ENCODE assay signal across 7 mouse cellular contexts in the genomic region with DNA sequence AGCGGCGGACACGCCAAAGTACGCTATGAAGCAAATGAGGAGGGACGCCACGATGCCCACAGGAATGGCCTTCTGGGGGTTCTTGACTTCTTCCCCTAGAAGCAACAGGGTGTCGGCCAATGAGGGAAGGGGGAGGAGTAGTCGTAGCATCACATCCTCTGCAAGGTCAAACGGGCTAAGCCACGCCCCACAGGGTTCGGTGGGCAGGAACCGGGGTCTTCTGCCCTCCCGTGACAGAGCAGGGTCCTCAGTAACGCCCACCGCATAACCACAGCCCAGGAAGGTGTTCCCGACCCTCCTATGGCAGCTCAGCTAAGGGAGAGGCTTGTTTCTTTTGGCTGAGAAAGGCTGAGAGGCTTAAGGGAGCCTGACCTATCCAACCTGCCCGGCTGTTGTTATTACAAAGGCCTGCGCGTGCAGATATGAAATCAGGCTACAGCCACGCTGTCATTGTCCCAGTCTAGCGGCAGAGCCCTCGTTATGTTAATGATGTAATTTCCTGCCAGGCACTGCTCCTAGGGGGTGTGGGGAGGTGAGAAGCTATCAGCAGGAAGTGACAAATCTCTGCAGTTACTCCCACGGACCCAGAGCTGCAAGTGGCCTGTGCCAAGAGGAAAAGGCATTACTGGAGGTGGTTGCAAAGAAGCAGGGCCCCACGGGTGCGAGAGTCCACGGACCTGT. TPM values are rescaled to one million over a fixed set of nuclear protein-coding genes. Genes with fewer than 3 reads are reported as not detected.
DNase-seq lines count a peak whose midpoint lies in the region; ATAC-seq and TF ChIP-seq lines count a peak whose summit lies in the region.

No protein-coding gene starts in this region.

- no peak overlapping the region for H3K4me3 ChIP-seq in MEL (ENCODE audit: control insufficient read depth in 1 of 2, insufficient read depth in 1 of 2, low read depth in 2 of 2, low read length in 2 of 2)
- H3K4me3 ChIP-seq in brown adipose tissue, adult 24 weeks (ENCODE audit: insufficient read depth, low read depth, low read length) = peak overlapping the region; percentile 54
- peak overlapping the region; percentile 29 for H3K4me3 ChIP-seq in kidney, adult 2 months (ENCODE audit: insufficient read depth, low read depth, low read length)
- H3K4me3 ChIP-seq in liver, embryonic 13.5 days (replicated peaks) = no peak overlapping the region

- no peaks in the 10 kb centered on the region for H3K9me3 ChIP-seq in MEL (replicated peaks; ENCODE audit: insufficient read depth, low read length)
- no peaks in the 10 kb centered on the region for H3K9me3 ChIP-seq in liver, embryonic 13.5 days (replicated peaks)

- no peak overlapping the region; the same call in 1 of the 2 replicates for H3K4me2 ChIP-seq in liver, embryonic 13.5 days

- peak; percentile 65 to 78 for TF ChIP-seq EP300 in MEL (IDR thresholded peaks at IDR 0.05; ENCODE audit: low read depth in 1 of 2, low read length in 2 of 2)

- peak; percentile 77 for DNase-seq in MEL (ENCODE audit: low read depth, low spot score)
- peak; percentile 80 to 89 for DNase-seq in heart, adult 9 months (ENCODE audit: low spot score in 2 of 2)
- DNase-seq in kidney, adult 2 months = peak; percentile 71
- DNase-seq in liver, embryonic 13.5 days = peak; percentile 37
- peak; percentile 87 for DNase-seq in naive thymus-derived CD4-positive, alpha-beta T cell, adult 2 months (ENCODE audit: low read depth)
- DNase-seq in gastrocnemius, adult 18-20 months (ENCODE audit: low spot score) = no peak

- 30% methylated on average over 26 of the region's 26 CpGs for WGBS in kidney, adult 2 months
- 38% methylated on average over 26 of the region's 26 CpGs for WGBS in liver, embryonic 13.5 days (ENCODE audit: insufficient replicate concordance)

- TF ChIP-seq CTCF in MEL (IDR thresholded peaks at IDR 0.05 in 2 of 3, conservative IDR thresholded peaks at IDR 0.05 in 1 of 3; ENCODE audit: control insufficient read depth in 1 of 3, insufficient read depth in 1 of 3, low read depth in 2 of 3, low read length in 3 of 3, poor library complexity in 1 of 3, severe bottlenecking in 1 of 3) = no peak
- TF ChIP-seq CTCF in kidney, adult 2 months (conservative IDR thresholded peaks at IDR 0.05; ENCODE audit: insufficient read depth, insufficient read length, low read depth, low read length) = no peak

- no peak overlapping the region for H3K27ac ChIP-seq in MEL (ENCODE audit: control insufficient read depth, low read depth, low read length)
- peak overlapping the region; percentile 99 for H3K27ac ChIP-seq in brown adipose tissue, adult 24 weeks (replicated peaks; ENCODE audit: low read depth, low read length)
- peak overlapping the region; percentile 46; the same call in 1 of the 2 replicates for H3K27ac ChIP-seq in kidney, adult 2 months (ENCODE audit: insufficient read depth, low read depth, low read length)
- no peak overlapping the region; the same call in 1 of the 2 replicates for H3K27ac ChIP-seq in liver, embryonic 13.5 days

- H3K27me3 ChIP-seq in MEL (ENCODE audit: control insufficient read depth in 1 of 2, insufficient read depth in 2 of 2, low read length in 2 of 2) = no peaks in the 10 kb centered on the region
- no peaks in the 10 kb centered on the region for H3K27me3 ChIP-seq in kidney, adult 2 months (replicated peaks; ENCODE audit: control insufficient read depth, insufficient read depth, low read length)
- H3K27me3 ChIP-seq in liver, embryonic 13.5 days = no peaks in the 10 kb centered on the region

- no peak for TF ChIP-seq RAD21 in MEL (IDR thresholded peaks at IDR 0.05; ENCODE audit: low read depth, low read length)

- H3K9ac ChIP-seq in MEL (ENCODE audit: control insufficient read depth, low read depth, low read length, poor library complexity, severe bottlenecking) = no peak overlapping the region
- no peak overlapping the region for H3K9ac ChIP-seq in liver, embryonic 13.5 days

- H3K4me1 ChIP-seq in MEL (ENCODE audit: control insufficient read depth in 1 of 2, insufficient read depth in 2 of 2, low read length in 2 of 2) = no peaks in the 10 kb centered on the region
- no peaks in the 10 kb centered on the region for H3K4me1 ChIP-seq in brown adipose tissue, adult 24 weeks (ENCODE audit: control insufficient read depth, insufficient read depth, insufficient read length, low read length)
- H3K4me1 ChIP-seq in kidney, adult 2 months (ENCODE audit: control insufficient read depth, insufficient read depth, low read length) = no peaks in the 10 kb centered on the region
- H3K4me1 ChIP-seq in liver, embryonic 13.5 days (replicated peaks) = peaks cover 8% of the 10 kb centered on the region; the same call in 1 of the 2 replicates

- ATAC-seq in liver, embryonic 13.5 days (ENCODE audit: low read depth) = peak; percentile 78

- H3K79me2 ChIP-seq in MEL (ENCODE audit: control insufficient read depth, insufficient read depth, low read length, poor library complexity) = no peaks in the 10 kb centered on the region

- TF ChIP-seq POLR2A in MEL (IDR thresholded peaks at IDR 0.05; ENCODE audit: control insufficient read depth in 1 of 2, insufficient read depth in 1 of 2, low read depth in 1 of 2, low read length in 2 of 2, poor library complexity in 1 of 2) = no peak
- no peak for TF ChIP-seq POLR2A in kidney, adult 2 months (IDR thresholded peaks at IDR 0.05; ENCODE audit: low read depth, low read length)

- H3K36me3 ChIP-seq in MEL (ENCODE audit: control insufficient read depth in 1 of 2, insufficient read depth in 2 of 2, low read length in 2 of 2) = peaks cover 4 to 47% of the 10 kb centered on the region in 2 experiments
- H3K36me3 ChIP-seq in kidney, adult 2 months (ENCODE audit: control insufficient read depth, insufficient read depth, low read length) = no peaks in the 10 kb centered on the region
- peaks cover 87% of the 10 kb centered on the region for H3K36me3 ChIP-seq in liver, embryonic 13.5 days

TF ChIP-seq in MEL, 35 proteins besides CTCF, POLR2A, EP300 and RAD21:
- no peak for TF ChIP-seq USF1 (IDR thresholded peaks at IDR 0.05; ENCODE audit: low read depth, low read length)
- TF ChIP-seq RCOR1 (IDR thresholded peaks at IDR 0.05; ENCODE audit: low read depth, low read length) = peak; percentile 96
- no peak for TF ChIP-seq POLR2AphosphoS5 (IDR thresholded peaks at IDR 0.05; ENCODE audit: borderline replicate concordance, low read depth, low read length)
- no peak for TF ChIP-seq CHD1 (IDR thresholded peaks at IDR 0.05; ENCODE audit: low read depth, low read length)
- peak; percentile 50; the same call in 1 of the 2 replicates for TF ChIP-seq GATA1 (IDR thresholded peaks at IDR 0.05; ENCODE audit: low read depth, low read length)
- TF ChIP-seq TCF12 (IDR thresholded peaks at IDR 0.05; ENCODE audit: low read depth, low read length) = peak; percentile 52; the same call in 1 of the 2 replicates
- TF ChIP-seq ZMIZ1 (IDR thresholded peaks at IDR 0.05; ENCODE audit: low read depth, low read length) = no peak
- TF ChIP-seq MYC (IDR thresholded peaks at IDR 0.05; ENCODE audit: low read depth, low read length) = no peak
- 0 out of 2 replicates have a peak, but pooled peaks have one; percentile 36 for TF ChIP-seq POLR2AphosphoS2 (IDR thresholded peaks at IDR 0.05; ENCODE audit: low read length)
- TF ChIP-seq KAT2A (conservative IDR thresholded peaks at IDR 0.05; ENCODE audit: low read depth, low read length) = no peak
- TF ChIP-seq SIN3A (IDR thresholded peaks at IDR 0.05; ENCODE audit: low read length) = peak; percentile 37; the same call in 1 of the 2 replicates
- 0 out of 2 replicates have a peak, but pooled peaks have one; percentile 17 for TF ChIP-seq BHLHE40 (IDR thresholded peaks at IDR 0.05; ENCODE audit: borderline replicate concordance, low read depth, low read length)
- TF ChIP-seq ETS1 (IDR thresholded peaks at IDR 0.05; ENCODE audit: low read depth, low read length) = peak; percentile 81
- TF ChIP-seq TAL1 (IDR thresholded peaks at IDR 0.05; ENCODE audit: low read length) = peak; percentile 70
- no peak for TF ChIP-seq NELFE (IDR thresholded peaks at IDR 0.05; ENCODE audit: low read depth, low read length)
- TF ChIP-seq E2F4 (IDR thresholded peaks at IDR 0.05; ENCODE audit: borderline replicate concordance, low read depth, low read length) = no peak
- no peak for TF ChIP-seq NRF1 (IDR thresholded peaks at IDR 0.05; ENCODE audit: insufficient read depth, low read depth, low read length, poor library complexity, severe bottlenecking)
- TF ChIP-seq TBP (IDR thresholded peaks at IDR 0.05; ENCODE audit: low read depth, low read length) = no peak
- TF ChIP-seq ZNF384 (IDR thresholded peaks at IDR 0.05; ENCODE audit: low read depth, low read length) = no peak
- 0 out of 2 replicates have a peak, but pooled peaks have one; percentile 27 for TF ChIP-seq MXI1 (IDR thresholded peaks at IDR 0.05; ENCODE audit: low read depth, low read length)
- TF ChIP-seq MAX (IDR thresholded peaks at IDR 0.05; ENCODE audit: low read length) = peak; percentile 45; the same call in 1 of the 2 replicates
- no peak for TF ChIP-seq USF2 (IDR thresholded peaks at IDR 0.05; ENCODE audit: borderline replicate concordance in 1 of 2, insufficient read depth in 1 of 2, low read depth in 1 of 2, low read length in 2 of 2)
- TF ChIP-seq HCFC1 (IDR thresholded peaks at IDR 0.05; ENCODE audit: low read depth, low read length) = no peak

RNA-seq across cellular contexts. Expression of a gene that starts 57.5 kb away (rescaled TPM):
- 64.1 and 90.2 TPM in 2 replicates for total RNA-seq in MEL (2012; rRNA removed)
- polyA plus RNA-seq in MEL (2012; ENCODE audit: insufficient read depth in 1 of 2, insufficient read length in 2 of 2, low read depth in 1 of 2, low replicate concordance in 2 of 2, missing spikeins in 1 of 2) = 100 to 1,000 TPM in 1 of 2 experiments, 10 to 100 TPM in 1; 80.9 to 133 TPM
- 0.83 and 0.95 TPM in 2 replicates for polyA plus RNA-seq in brown adipose tissue, adult 24 weeks (2012; ENCODE audit: insufficient read depth, insufficient read length, missing spikeins)
- 4.0 TPM in 2 replicates for polyA plus RNA-seq in kidney, adult 2 months (2012; rRNA removed)
- polyA plus RNA-seq in liver, embryonic 13.5 days (2015; fragmentation: Nextera tagmentation; extraction: Ambion mirVana) = 17.7 and 21.5 TPM in 2 replicates
- 1 to 10 TPM; 1.3 to 2.2 TPM for total RNA-seq in gastrocnemius, adult 18-20 months (2021)

Comparison
In these comparisons a context has a peak if more than half of its experiments do, and no peak if none do; other contexts are left out.
1. H3K27ac ChIP-seq: peak in brown adipose tissue, adult 24 weeks (single experiment) and kidney, adult 2 months (single experiment); none in MEL (single experiment) and liver, embryonic 13.5 days (single experiment).
2. H3K4me3 ChIP-seq: peak in brown adipose tissue, adult 24 weeks (single experiment) and kidney, adult 2 months (single experiment); none in MEL (0 of 2) and liver, embryonic 13.5 days (single experiment).